Mouse (Mus musculus) brain, embryonic 18.5 days (tissue): ENCODE data around the gene D630036H23Rik.
"Not testable (repeated sequence)": the region's sequence is repeated elsewhere in the genome, so short reads cannot be mapped to it uniquely, and the experiment has no call there.

Experiments used
- DNase-seq: peaks from one replicate; pipeline ENCODE4 v3.0.0-alpha.2; 2012; ENCODE audit warnings: low read depth, low spot score

D630036H23Rik gene

GRCm38 (mm10) chr12:36381441-36382340, at the start of gene D630036H23Rik, which contains the start of gene Ispd:
Gene D630036H23Rik (minus strand): TSS chr12:36382181.
Gene Ispd (plus strand): TSS chr12:36381450.
- DNase-seq = peak; percentile 57

- DNase-seq = no peak
Observed at GRCm38 (mm10) chr12:36426163-36427045, 44.4 kb upstream of the D630036H23Rik start.

- no peak for DNase-seq
Observed at GRCm38 (mm10) chr12:36425258-36425657, 43.3 kb upstream of the D630036H23Rik start.

DNA sequence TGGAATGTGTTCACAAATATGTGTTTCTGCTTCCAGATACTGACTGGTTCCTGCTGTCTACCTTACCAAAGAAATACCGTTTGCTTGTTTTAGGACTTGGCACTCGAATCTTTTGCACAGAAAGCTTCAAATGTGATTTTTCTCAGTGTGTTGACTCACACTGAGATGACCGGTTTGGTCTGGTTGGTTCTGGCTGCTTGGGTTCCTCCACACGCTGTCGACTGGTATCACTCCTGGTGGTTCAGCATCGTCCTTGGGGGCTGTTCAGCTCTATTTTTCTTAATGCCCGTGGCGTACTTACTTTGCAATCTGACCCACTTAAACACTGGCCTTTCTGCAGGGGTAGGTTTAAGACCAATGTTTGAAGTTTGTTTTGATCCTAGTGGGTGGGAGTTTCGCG, 41.7 kb upstream of the D630036H23Rik start:
- DNase-seq = no peak

DNA sequence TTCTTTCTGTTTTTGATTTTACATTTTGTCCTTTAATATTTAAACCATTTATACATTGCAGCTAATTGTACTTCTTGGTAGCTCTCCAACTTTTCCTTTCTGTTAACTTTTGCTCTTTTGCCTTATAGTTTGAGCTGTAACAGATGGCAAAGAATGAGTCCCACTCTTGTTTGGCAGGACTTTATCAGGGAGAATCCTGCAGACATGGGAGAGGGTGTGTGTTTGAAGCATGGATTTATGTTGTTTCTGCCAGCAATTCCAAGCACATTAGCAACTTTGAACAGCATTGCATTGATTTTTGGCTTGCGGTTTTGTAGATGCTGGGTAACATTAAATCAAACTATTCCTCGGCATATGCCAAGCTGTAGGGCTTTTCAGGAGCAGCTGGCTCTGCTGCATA, 13.1 kb upstream of the D630036H23Rik start:
- DNase-seq = peak; percentile 57

DNA sequence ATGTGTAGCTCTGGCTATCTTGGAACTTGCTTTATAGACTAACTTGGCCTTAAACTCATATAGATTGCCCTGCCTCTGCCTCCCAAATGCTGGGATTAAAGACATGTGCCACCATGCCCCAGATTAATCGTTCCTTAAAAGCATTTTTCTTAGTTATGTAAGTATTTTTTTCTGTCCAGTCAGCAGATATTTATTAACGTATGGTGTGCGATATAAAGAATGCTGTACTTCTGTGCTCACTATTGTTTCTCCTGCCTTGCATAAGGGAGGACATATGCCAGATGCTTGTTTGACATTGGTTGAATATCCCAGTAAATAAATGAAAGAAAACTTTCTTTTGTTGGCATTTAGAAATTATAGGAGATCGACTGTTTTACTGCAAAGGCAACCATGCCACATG, 5.0 kb upstream of the D630036H23Rik start:
- DNase-seq = no peak

GRCm38 (mm10) chr12:36385386-36385785, 3.4 kb upstream of the D630036H23Rik start:
- no peak for DNase-seq

DNA sequence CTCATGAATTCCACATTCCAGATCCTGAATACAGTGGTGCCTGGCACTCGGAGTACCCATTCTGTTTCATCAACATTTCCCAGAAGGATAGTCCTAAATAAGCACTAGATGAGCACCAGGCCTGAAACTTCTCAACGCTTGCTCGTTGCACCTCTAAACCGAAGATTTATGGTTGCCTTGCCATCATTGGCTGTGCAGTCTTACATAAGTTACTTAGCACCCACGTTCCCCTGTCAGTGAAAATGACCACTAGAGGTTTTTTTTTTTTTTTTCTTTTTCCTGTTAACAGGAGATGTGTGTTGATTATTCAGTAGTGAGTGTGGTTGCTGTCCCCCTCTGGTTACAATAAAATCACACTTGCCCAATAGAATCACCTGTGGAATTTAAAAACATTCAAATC, 1.2 kb downstream of the D630036H23Rik start:
- DNase-seq = no peak

- no peak for DNase-seq
Observed at GRCm38 (mm10) chr12:36380254-36380653, 1.7 kb downstream of the D630036H23Rik start.

DNA sequence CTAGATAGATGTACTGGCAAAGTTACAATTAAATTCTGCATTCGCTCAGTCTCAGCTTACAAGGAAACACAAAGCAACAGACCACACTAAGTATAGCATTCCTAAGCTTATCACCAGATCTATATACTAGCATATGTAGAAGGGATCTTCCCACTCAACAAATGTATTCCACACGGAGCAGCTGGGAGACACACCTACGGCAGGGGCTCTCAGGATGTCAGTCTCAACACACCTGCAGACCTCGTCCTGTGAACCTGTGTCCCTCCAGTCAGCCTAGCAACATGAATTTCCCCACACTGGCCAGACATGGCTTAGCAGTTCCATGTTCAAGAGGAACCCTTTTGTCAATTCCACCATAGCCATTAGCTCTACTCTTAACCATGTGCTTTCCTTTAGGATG, 5.6 kb downstream of the D630036H23Rik start:
- not testable (repeated sequence) for DNase-seq

DNA sequence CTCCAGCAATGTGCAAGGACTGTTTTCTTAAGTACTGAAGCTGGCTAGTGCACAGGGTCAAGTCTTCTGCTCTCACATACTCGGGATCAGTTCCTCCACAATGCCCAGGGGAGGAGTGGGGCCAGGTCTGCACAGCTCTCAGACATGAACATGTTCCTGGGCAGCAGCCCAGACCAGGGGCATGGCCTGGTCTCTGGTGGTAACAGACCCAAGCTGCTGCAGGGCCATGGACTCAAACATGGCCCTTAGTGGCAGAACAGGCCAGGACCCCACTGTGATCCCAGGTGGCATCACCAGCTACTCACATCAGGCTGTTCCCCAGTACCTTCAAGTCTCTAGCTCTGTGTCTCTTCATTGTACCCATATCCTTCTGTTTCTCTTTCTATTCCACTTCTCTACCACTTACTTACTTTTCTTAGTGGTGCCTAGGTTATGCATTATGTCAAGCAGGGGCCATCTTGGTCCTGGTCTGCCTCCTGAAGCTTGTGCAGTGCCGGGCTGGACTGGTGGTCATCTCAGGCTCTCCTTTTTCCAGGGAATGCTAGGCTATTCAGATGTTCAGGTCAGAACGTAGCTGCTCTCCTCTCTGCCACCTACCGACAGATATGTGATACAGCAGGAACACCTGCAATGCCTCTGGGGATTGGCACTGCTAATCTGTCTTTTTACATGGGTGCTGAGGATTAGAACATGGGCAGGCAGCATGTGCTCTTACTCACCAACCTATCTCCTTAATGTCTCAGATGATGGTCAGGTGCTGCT, 8.6 kb downstream of the D630036H23Rik start:
- no peak for DNase-seq

DNA sequence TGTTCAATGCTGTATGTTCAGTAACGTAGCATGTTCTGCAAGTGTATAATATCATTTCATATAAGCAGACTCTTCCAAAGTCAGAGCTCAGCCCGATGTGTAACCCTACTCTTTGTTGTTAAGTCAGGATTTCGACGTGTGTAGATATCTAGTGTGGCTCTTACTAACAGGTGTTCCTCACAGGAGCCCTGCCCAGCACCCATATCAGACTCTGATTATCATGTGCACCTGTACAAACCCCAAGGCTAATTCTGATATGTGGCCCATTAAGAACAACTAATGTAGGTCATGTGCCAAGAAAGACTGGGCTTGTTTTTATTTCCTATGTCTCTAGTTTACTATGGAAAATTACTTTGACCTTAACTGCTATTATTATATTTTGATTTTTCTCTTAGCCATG, 18.0 kb downstream of the D630036H23Rik start:
- DNase-seq = no peak

DNA sequence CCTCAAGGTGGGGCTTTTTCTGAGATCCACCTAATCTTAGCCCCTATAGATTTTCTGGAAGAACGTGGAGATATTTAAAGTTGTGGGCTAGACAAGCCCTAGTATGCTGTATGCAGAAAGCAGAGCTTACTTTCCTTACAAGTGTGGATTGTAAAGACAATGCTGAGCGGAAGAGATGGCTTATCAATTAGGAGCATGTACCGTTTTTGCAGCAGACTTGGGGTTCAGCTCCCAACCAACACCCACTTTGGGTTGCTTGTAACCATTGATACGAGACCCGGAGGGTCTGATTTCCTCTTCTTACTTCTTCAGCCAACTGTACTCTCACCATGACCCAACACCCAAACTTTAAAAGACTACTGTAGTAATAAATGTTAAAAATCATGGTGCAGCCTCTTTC, 21.3 kb downstream of the D630036H23Rik start:
- DNase-seq = no peak

GRCm38 (mm10) chr12:36360064-36360463, 21.9 kb downstream of the D630036H23Rik start:
- no peak for DNase-seq

DNA sequence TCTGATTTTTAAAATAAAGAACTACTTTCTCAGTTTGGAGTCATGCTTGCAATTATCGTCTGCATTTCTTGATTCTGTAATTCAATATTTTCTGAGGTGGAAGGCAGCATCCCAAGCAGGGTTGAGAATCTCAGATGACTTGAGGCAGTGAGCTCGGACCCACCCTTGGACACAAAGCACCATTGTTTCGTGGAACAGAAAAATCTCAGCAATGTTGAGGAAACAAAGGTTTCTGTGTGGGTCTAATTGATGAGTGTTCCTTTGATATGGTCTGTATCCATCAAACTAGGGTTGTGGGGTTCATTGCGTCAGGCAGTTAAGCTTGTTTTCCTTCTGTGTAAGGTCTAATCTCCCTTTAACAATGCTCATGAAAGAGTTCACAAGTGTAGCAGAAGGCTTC, 37.9 kb downstream of the D630036H23Rik start:
- no peak for DNase-seq

- DNase-seq = no peak
Observed at GRCm38 (mm10) chr12:36333837-36334281, 48.1 kb downstream of the D630036H23Rik start.

DNA sequence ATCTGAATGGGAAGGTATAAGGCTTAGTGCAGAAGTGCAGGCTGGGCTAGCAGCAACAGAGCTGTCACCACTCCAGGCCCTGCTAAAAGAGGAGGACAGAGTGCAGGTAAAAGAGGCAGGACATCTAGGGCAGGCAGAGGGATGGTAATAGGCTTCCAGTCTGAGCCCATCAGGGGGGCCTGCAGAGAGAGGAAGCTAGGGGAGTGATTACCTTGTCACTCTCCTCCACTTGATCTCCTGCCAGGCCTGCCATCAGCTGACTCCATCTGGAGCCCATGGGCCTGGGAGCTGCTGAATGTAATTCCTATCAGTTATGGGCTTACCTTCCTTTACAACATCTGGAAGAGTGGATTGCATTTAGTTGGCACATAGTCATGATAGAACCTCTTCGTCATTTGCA, 49.3 kb downstream of the D630036H23Rik start:
- DNase-seq = no peak
